Mouse (Mus musculus) forebrain, embryonic 14.5 days (tissue): ENCODE measurements around the gene Lgmn. TPM values are rescaled to one million over a fixed set of nuclear protein-coding genes. Genes with fewer than 3 reads are reported as not detected.

ENCODE experiments used
- ATAC-seq: fragments of 200-750 bp; cut with Nextera tagmentation; 2 replicates; pipeline ENCODE4 v1.8.0; 2017; ENCODE audit warnings: mild to moderate bottlenecking, moderate library complexity
- DNase-seq: peaks from one replicate; pipeline ENCODE4 v3.0.0-alpha.2; 2015; ENCODE audit warnings: low spot score
- H3K27ac ChIP-seq: fragments of 300-500 bp; sonication (generic); 2 replicates; pipeline ENCODE4 v1.5.1; 2014; ENCODE audit warnings: low read depth, mild to moderate bottlenecking, control low read depth, low read length, moderate library complexity
- H3K27me3 ChIP-seq: fragments of 300-500 bp; sonication (generic); replicated peaks from 2 replicates; pipeline ENCODE4 v1.6.1; 2014; ENCODE audit warnings: low read length, control low read depth, mixed read lengths; ENCODE audit not compliant: control insufficient read depth, insufficient read depth
- H3K36me3 ChIP-seq: fragments of 300-500 bp; sonication (generic); 2 replicates; pipeline ENCODE4 v1.6.1; 2014; ENCODE audit warnings: low read length, control low read depth; ENCODE audit not compliant: control insufficient read depth, insufficient read depth
- H3K4me1 ChIP-seq: fragments of 300-500 bp; sonication (generic); 2 replicates; pipeline ENCODE4 v1.6.1; 2014; ENCODE audit warnings: antibody characterized with exemption, low read length, control low read depth; ENCODE audit not compliant: control insufficient read depth, insufficient read depth
- H3K4me2 ChIP-seq: fragments of 300-500 bp; sonication (generic); 2 replicates; pipeline ENCODE4 v1.6.1; 2014; ENCODE audit warnings: mild to moderate bottlenecking, control low read depth, low read length
- H3K4me3 ChIP-seq: fragments of 300-500 bp; sonication (generic); 2 replicates; pipeline ENCODE4 v1.5.1; 2014; ENCODE audit warnings: low read depth, low read length, control low read depth
- H3K9ac ChIP-seq: fragments of 300-500 bp; sonication (generic); 2 replicates; pipeline ENCODE4 v1.6.1; 2014; ENCODE audit warnings: mild to moderate bottlenecking, low read length, control low read depth, moderate library complexity
- H3K9me3 ChIP-seq: fragments of 300-500 bp; sonication (generic); replicated peaks from 2 replicates; pipeline ENCODE4 v1.6.1; 2016; ENCODE audit warnings: low read length, control low read depth, mixed read lengths; ENCODE audit not compliant: control insufficient read depth
- WGBS: fragments of 180-500 bp; shearing (Covaris S2); extraction: QIAGEN DNeasy Blood & Tissue Kit; methylation state at CpG from one replicate; pipeline ENCODE4 v1.1.7; 2014; 5-methylcytosine and 5-hydroxymethylcytosine counted together
- polyA plus RNA-seq: library from polyadenylated mRNA; unstranded; fragments of >200 nt; fragmentation: Nextera tagmentation; extraction: Ambion mirVana; gene quantifications from 2 replicates; pipeline ENCODE4 v1.2.1, GENCODE M21; 2014

Gene Lgmn
- polyA plus RNA-seq, 1 experiment from 2014 or later = 87.0 TPM

- 4% methylated on average over 20 of the region's 20 CpGs for WGBS
- H3K36me3 ChIP-seq = no peaks in the 10 kb centered on the region
- no peaks in the 10 kb centered on the region for H3K27me3 ChIP-seq
Observed at GRCm38 (mm10) chr12:102438983-102439631, 506 bp downstream of the Lgmn start.

GRCm38 (mm10) chr12:102437952-102438351 lies 1.7 kb downstream of the Lgmn start:
- Histone ChIP-seq H3K4me3 (no peak overlapping the region), H3K27me3 (no peaks in the 10 kb centered on the region), H3K4me1 (peaks cover 7% of the 10 kb centered on the region; the same call in 1 of the 2 replicates), H3K9me3 (no peaks in the 10 kb centered on the region), H3K9ac (no peak overlapping the region), H3K36me3 (no peaks in the 10 kb centered on the region), H3K4me2 (no peak overlapping the region), H3K27ac (no peak overlapping the region)
- WGBS = 77% methylated on average over 5 of the region's 5 CpGs
- DNase-seq (no peak), ATAC-seq (no peak)

More at GRCm38 (mm10) chr12:102438983-102439631, 506 bp downstream of the Lgmn start:
- no peak for DNase-seq
- H3K4me3 ChIP-seq = peak overlapping the region; percentile 44
- H3K4me2 ChIP-seq = peak overlapping the region; percentile 72
- peak; percentile 65 for ATAC-seq
- H3K9ac ChIP-seq = peak overlapping the region; percentile 57
- H3K4me1 ChIP-seq = peaks cover 7% of the 10 kb centered on the region; the same call in 1 of the 2 replicates
- no peak overlapping the region for H3K27ac ChIP-seq
- H3K9me3 ChIP-seq = no peaks in the 10 kb centered on the region

GRCm38 (mm10) chr12:102436939-102437526 lies 2.6 kb downstream of the Lgmn start:
- Histone ChIP-seq H3K4me1 (peaks cover 7% of the 10 kb centered on the region; the same call in 1 of the 2 replicates), H3K27me3 (no peaks in the 10 kb centered on the region), H3K4me2 (no peak overlapping the region), H3K4me3 (no peak overlapping the region), H3K36me3 (no peaks in the 10 kb centered on the region), H3K27ac (no peak overlapping the region), H3K9ac (no peak overlapping the region), H3K9me3 (no peaks in the 10 kb centered on the region)
- DNase-seq (no peak), ATAC-seq (no peak)
- WGBS = 80% methylated on average over 10 of the region's 10 CpGs

DNA sequence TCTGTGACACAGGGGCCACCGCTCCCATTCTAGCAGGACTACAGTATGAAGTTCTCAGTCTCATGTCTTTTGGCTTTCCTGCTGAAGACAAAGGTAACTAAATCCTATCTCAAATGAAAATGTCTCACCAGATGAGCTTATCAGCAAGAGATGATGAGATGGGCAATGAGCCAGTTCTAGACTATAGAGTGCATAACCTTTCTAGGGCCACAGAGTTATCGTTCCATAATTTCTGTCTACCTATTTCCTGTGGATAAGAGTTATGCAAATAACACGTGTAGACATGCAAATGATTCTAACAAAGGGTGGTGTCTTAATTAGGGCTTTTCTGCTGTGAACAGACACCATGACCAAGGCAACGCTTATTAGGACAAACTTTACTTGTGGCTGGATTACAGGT lies 5.5 kb downstream of the Lgmn start:
- H3K9ac ChIP-seq = no peak overlapping the region
- no peaks in the 10 kb centered on the region for H3K9me3 ChIP-seq
- ATAC-seq = no peak
- H3K4me1 ChIP-seq = peaks cover 7% of the 10 kb centered on the region; the same call in 1 of the 2 replicates
- H3K36me3 ChIP-seq = no peaks in the 10 kb centered on the region
- no peak for DNase-seq
- WGBS = 86% methylated on average over 4 of the region's 4 CpGs
- no peak overlapping the region for H3K4me2 ChIP-seq
- no peaks in the 10 kb centered on the region for H3K27me3 ChIP-seq
- no peak overlapping the region for H3K4me3 ChIP-seq
- H3K27ac ChIP-seq = no peak overlapping the region

DNA sequence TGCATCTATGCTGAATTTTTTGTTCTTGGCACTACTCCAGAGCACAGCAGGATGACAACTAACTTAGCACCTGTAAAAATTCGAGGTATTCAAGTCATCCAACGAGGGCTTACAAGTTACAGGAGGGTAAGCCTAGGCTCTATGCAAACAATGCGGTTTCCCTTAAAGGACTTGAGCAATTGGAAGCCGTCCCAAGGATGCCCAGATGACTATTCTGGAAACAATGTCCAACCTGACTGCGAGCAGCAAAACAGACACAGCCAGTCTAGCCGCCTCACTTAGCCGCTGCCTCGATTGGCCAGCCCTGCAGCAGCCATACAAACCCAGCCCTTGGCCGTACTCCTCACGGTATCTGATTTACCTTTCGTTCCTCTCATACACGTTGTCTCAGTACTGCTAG lies 7.4 kb downstream of the Lgmn start:
- ATAC-seq = no peak
- no peak for DNase-seq
- Histone ChIP-seq H3K4me3 (no peak overlapping the region), H3K4me1 (no peaks in the 10 kb centered on the region), H3K36me3 (no peaks in the 10 kb centered on the region), H3K27me3 (no peaks in the 10 kb centered on the region), H3K4me2 (no peak overlapping the region), H3K9ac (no peak overlapping the region), H3K9me3 (no peaks in the 10 kb centered on the region), H3K27ac (no peak overlapping the region)
- WGBS = 83% methylated on average over 12 of the region's 12 CpGs

DNA sequence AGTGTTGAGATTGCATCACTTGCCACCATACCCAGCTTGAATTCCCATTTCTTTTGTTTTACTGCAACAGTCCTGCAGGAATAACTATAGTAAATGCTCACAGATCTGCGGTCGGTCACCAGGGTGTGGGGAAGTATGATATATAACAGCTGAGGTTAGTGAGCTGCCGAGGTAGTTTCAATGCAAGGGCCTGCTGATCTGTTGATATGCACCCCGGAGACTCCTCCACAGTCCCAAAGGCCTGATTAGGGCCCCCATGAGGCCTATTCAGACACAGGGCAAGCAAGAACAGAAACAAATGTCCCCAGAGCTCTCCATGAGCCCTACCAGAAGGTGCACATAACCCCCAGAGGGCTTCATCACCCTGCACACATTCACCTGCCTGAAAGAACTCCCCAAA lies 9.4 kb downstream of the Lgmn start:
- Histone ChIP-seq H3K9me3 (no peaks in the 10 kb centered on the region), H3K4me1 (no peaks in the 10 kb centered on the region), H3K4me3 (no peak overlapping the region), H3K27me3 (no peaks in the 10 kb centered on the region), H3K36me3 (no peaks in the 10 kb centered on the region), H3K4me2 (no peak overlapping the region), H3K9ac (no peak overlapping the region), H3K27ac (no peak overlapping the region)
- ATAC-seq = no peak
- DNase-seq = no peak
- 91% methylated on average over 4 of the region's 4 CpGs for WGBS

DNA sequence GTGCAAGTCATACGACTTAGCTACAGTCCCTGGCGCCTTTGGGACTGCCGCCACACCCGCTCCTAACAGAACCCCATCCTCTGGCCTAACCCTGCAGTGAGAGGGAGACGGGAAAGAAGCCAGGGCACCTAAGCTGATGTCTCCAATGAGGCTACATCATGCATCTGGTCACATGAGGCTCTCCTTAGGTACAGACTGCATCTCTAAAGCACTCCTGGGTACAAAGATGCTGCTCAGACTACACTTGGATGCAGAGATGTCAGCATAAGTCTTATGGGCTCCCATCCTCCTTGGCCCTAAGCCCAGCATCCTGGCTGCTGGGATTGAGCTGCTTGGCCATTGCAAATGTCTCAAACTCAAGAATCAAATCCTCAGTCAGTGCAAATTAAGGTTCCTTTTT lies 10.0 kb downstream of the Lgmn start:
- DNase-seq = no peak
- Histone ChIP-seq H3K4me2 (no peak overlapping the region), H3K27me3 (no peaks in the 10 kb centered on the region), H3K9ac (no peak overlapping the region), H3K4me1 (no peaks in the 10 kb centered on the region), H3K36me3 (no peaks in the 10 kb centered on the region), H3K27ac (no peak overlapping the region), H3K4me3 (no peak overlapping the region), H3K9me3 (no peaks in the 10 kb centered on the region)
- 92% methylated on average over 5 of the region's 5 CpGs for WGBS
- no peak for ATAC-seq

GRCm38 (mm10) chr12:102426285-102426684 lies 13.3 kb downstream of the Lgmn start:
- Histone ChIP-seq H3K9me3 (no peaks in the 10 kb centered on the region), H3K4me2 (no peak overlapping the region), H3K27me3 (no peaks in the 10 kb centered on the region), H3K36me3 (no peaks in the 10 kb centered on the region), H3K4me3 (no peak overlapping the region), H3K4me1 (no peaks in the 10 kb centered on the region), H3K27ac (no peak overlapping the region), H3K9ac (no peak overlapping the region)
- DNase-seq (no peak), ATAC-seq (no peak)
- WGBS = 95% methylated on average over 7 of the region's 7 CpGs

DNA sequence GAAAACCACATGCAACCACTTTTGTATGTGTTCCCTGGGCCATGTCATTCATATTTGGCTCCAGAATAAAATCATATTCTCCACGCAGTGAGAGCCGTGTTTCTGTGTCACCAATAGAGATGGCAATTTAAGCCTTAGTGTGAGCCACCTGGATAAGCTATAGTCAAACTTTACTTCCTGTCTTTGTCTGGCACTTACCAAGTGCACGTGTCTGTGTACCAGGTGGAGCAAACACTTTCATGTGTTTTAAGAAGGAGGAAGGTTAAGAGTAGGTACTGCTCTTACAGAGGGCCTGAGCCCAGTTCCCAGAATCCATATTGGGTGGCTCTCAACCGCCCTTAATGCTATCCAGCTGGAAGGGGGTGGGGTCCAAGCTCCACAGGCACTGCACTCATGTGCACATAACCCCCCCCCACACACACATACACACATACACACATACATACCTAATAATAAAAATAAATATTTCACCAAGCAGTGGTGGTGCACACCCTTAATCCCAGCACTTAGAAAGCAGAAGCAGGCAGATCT lies 14.5 kb downstream of the Lgmn start:
- ATAC-seq = no peak
- no peaks in the 10 kb centered on the region for H3K27me3 ChIP-seq
- H3K9ac ChIP-seq = no peak overlapping the region
- H3K27ac ChIP-seq = no peak overlapping the region
- H3K4me1 ChIP-seq = no peaks in the 10 kb centered on the region
- H3K4me2 ChIP-seq = no peak overlapping the region
- H3K4me3 ChIP-seq = no peak overlapping the region
- no peaks in the 10 kb centered on the region for H3K9me3 ChIP-seq
- no peaks in the 10 kb centered on the region for H3K36me3 ChIP-seq
- no peak for DNase-seq
- 90% methylated on average over 4 of the region's 4 CpGs for WGBS
